Mouse (Mus musculus) liver, embryonic 16.5 days (tissue): ENCODE measurements around the gene Galnt4. TPM values are rescaled to one million over a fixed set of nuclear protein-coding genes. Genes with fewer than 3 reads are reported as not detected.

Experiments
- ATAC-seq: fragments of 200-750 bp; cut with Nextera tagmentation; 2 replicates; pipeline ENCODE4 v1.8.0; 2017; ENCODE audit warnings: low read depth, mild to moderate bottlenecking, moderate number of reproducible peaks, moderate library complexity
- H3K27ac ChIP-seq: fragments of 300-500 bp; sonication (generic); 2 replicates; pipeline ENCODE4 v1.5.1; 2014; ENCODE audit warnings: mild to moderate bottlenecking, low read length
- H3K27me3 ChIP-seq: fragments of 300-500 bp; sonication (generic); 2 replicates; pipeline ENCODE4 v1.6.1; 2014; ENCODE audit warnings: low read depth, low read length, mixed read lengths; ENCODE audit not compliant: control insufficient read depth, insufficient read depth
- H3K36me3 ChIP-seq: fragments of 300-500 bp; sonication (generic); 2 replicates; pipeline ENCODE4 v1.6.1; 2014; ENCODE audit warnings: mild to moderate bottlenecking; ENCODE audit not compliant: control insufficient read depth, insufficient read depth
- H3K4me1 ChIP-seq: fragments of 300-500 bp; sonication (generic); 2 replicates; pipeline ENCODE4 v1.6.1; 2014; ENCODE audit warnings: low read depth, low read length, mixed read lengths; ENCODE audit not compliant: control insufficient read depth
- H3K4me2 ChIP-seq: fragments of 300-500 bp; sonication (generic); 2 replicates; pipeline ENCODE4 v1.6.1; 2014; ENCODE audit warnings: low read depth, low read length, mixed read lengths
- H3K4me3 ChIP-seq: fragments of 300-500 bp; sonication (generic); 2 replicates; pipeline ENCODE4 v1.5.1; 2014; ENCODE audit warnings: low read depth, mild to moderate bottlenecking, low read length
- H3K9ac ChIP-seq: fragments of 300-500 bp; sonication (generic); 2 replicates; pipeline ENCODE4 v1.6.1; 2014; ENCODE audit warnings: low read depth, low read length
- H3K9me3 ChIP-seq: fragments of 300-500 bp; sonication (generic); replicated peaks from 2 replicates; pipeline ENCODE4 v1.6.1; 2016; ENCODE audit warnings: low read length; ENCODE audit not compliant: control insufficient read depth
- WGBS: fragments of 180-500 bp; shearing (Covaris S2); extraction: QIAGEN DNeasy Blood & Tissue Kit; methylation state at CpG from one replicate; pipeline ENCODE4 v1.1.7; 2014; ENCODE audit not compliant: insufficient replicate concordance; 5-methylcytosine and 5-hydroxymethylcytosine counted together
- polyA plus RNA-seq: library from polyadenylated mRNA; unstranded; fragments of >200 nt; fragmentation: Nextera tagmentation; extraction: Ambion mirVana; gene quantifications from 2 replicates; pipeline ENCODE4 v1.2.1, GENCODE M21; 2015

Galnt4 gene
- polyA plus RNA-seq, 1 experiment from 2014 or later, result 3.1 TPM

DNA sequence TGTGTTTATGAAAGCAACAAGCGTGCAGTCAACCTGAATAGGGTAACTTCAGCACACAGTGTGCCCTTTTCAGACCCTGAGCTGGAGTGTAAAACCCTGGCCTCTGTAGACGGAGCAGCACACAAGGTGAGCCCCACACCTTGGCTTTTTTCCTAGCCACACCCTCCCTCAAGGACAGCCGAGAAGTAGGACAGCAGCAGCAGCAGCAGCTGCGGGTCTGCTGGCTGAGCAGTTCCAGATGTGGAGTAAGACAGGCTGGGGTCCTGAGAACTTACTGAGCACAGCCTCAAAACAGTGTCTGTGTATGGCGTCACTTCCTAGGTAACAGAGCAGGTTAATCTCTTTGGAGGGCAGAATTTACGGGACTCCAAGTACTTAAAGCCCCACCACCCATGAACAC lies 10.7 kb downstream of the Galnt4 start:
- no peak overlapping the region for H3K9ac ChIP-seq
- no peak overlapping the region for H3K4me2 ChIP-seq
- WGBS, result 60% methylated on average over 6 of the region's 6 CpGs
- H3K9me3 ChIP-seq, result no peaks in the 10 kb centered on the region
- H3K4me1 ChIP-seq, result no peaks in the 10 kb centered on the region; the same call in 1 of the 2 replicates
- H3K27me3 ChIP-seq, result no peaks in the 10 kb centered on the region
- H3K4me3 ChIP-seq, result no peak overlapping the region
- ATAC-seq, result no peak
- H3K36me3 ChIP-seq, result no peaks in the 10 kb centered on the region
- H3K27ac ChIP-seq, result no peak overlapping the region

DNA sequence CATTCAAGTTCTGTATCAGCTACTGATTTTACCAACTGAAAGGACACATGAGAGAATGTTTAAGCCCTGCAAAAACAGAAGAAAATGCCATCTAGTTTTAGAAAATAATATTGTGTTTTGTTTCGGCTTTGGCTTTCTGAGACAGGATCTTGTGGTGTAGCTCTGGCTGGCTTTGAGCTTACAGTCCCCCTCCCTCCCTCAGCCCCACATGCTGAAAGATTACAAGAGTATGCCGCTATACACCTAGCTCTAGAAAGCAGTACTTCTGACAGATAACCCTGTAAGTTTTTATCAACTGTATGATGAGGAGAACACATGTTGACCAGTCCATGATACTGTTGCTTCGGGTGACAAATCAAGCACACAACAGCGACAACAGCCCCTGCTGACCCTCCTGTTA lies 11.5 kb downstream of the Galnt4 start:
- Histone ChIP-seq H3K9me3 (no peaks in the 10 kb centered on the region), H3K27me3 (no peaks in the 10 kb centered on the region), H3K36me3 (no peaks in the 10 kb centered on the region), H3K9ac (no peak overlapping the region), H3K4me3 (no peak overlapping the region), H3K4me1 (no peaks in the 10 kb centered on the region; the same call in 1 of the 2 replicates), H3K27ac (no peak overlapping the region), H3K4me2 (no peak overlapping the region)
- ATAC-seq, result no peak
- WGBS, result 61% methylated on average over 4 of the region's 4 CpGs

DNA sequence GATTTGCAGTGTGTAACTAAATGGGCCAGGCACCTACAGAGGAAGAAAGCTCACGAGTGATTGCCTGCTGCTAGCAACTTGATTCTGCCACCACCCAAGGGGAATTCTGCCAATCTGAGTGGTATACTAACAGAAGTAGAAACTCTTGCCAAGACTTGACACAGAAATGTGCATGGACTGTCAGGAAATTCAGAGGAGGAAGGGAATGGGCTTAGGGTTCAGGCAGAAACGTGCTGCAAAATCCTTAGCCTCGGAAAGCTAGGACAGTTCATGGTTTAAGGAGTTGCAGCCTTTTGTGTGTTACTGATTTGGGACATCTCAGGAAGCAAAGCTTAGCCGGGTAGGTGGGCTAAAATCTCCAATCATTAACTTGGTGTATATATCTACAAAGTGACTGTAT lies 18.3 kb downstream of the Galnt4 start, which contains the start of gene Phxr2:
Gene Phxr2 (minus strand): TSS at position 101 of the 400 bp plus-strand sequence.
- no peak for ATAC-seq
- Histone ChIP-seq H3K4me1 (no peaks in the 10 kb centered on the region; the same call in 1 of the 2 replicates), H3K4me2 (no peak within 1 kb of the TSS), H3K27ac (no peak within 1 kb of the TSS), H3K27me3 (no peaks in the 10 kb centered on the region), H3K4me3 (no peak within 1 kb of the TSS), H3K36me3 (no peaks in the 10 kb centered on the region), H3K9me3 (no peaks in the 10 kb centered on the region), H3K9ac (no peak within 1 kb of the TSS)
- WGBS, result 73% methylated on average over 4 of the region's 4 CpGs

DNA sequence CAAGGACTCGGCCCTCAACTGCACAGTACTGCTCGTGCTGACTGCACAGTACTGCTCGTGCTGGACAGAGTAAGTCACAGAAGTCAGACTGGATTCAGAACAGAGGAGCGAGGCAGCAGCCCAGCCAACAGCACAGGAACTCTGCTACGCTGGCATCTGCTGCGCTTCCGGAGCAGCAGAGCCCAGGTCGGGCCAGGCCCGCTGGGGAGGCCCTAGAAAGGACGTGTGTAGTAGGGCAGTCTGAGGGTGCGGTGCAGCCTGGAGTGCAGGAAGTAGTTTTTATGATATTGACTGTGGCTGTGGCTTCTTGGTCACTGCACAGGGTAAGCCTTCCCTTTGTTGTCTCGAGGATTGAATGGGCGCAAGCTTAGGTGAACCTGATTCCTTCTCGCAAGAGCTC lies 19.0 kb downstream of the Galnt4 start:
- Histone ChIP-seq H3K4me3 (no peak overlapping the region), H3K4me2 (no peak overlapping the region), H3K9me3 (no peaks in the 10 kb centered on the region), H3K9ac (no peak overlapping the region), H3K27ac (no peak overlapping the region), H3K4me1 (no peaks in the 10 kb centered on the region; the same call in 1 of the 2 replicates), H3K36me3 (no peaks in the 10 kb centered on the region), H3K27me3 (no peaks in the 10 kb centered on the region)
- ATAC-seq, result 0 out of 2 replicates have a peak, but pooled peaks have one; percentile 33
- WGBS, result 45% methylated on average over 14 of the region's 14 CpGs

DNA sequence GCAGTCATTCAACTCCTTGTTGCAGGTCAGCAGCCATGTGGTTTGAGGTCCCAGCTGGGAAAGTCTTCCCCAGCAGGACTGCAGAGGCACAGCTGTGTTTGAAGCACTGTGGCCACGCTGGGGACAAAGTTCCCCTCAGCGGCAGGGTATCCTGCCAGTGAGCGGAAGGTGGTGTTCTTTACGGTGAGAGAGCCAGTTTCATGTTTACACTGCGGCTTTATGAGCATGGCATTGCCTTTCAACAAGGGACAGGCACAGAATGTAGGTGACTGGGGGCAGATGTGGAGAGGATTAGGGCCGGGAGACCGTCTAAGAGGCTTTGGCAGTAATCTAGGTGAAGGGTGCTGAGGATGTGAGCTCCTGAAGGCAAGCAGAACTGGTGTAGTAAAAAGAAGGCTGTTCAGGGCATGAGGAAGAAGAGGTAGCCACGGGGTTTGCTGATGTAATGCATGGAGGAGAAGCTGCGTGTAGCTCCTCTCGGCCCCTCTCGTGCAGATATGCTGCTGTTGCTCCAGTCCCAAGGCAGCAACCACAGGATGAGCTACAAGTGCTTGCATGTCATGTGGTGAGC lies 19.8 kb downstream of the Galnt4 start:
- ATAC-seq, result peak; percentile 55
- 41% methylated on average over 11 of the region's 11 CpGs for WGBS
- no peaks in the 10 kb centered on the region for H3K36me3 ChIP-seq
- H3K27me3 ChIP-seq, result no peaks in the 10 kb centered on the region
- H3K27ac ChIP-seq, result peak overlapping the region; percentile 74
- no peak overlapping the region; the same call in 1 of the 2 replicates for H3K4me3 ChIP-seq
- H3K4me1 ChIP-seq, result no peaks in the 10 kb centered on the region; the same call in 1 of the 2 replicates
- H3K9me3 ChIP-seq, result no peaks in the 10 kb centered on the region
- H3K4me2 ChIP-seq, result 0 out of 2 replicates have a peak overlapping the region, but pooled peaks have one; percentile 20
- peak overlapping the region; percentile 28; the same call in 1 of the 2 replicates for H3K9ac ChIP-seq

DNA sequence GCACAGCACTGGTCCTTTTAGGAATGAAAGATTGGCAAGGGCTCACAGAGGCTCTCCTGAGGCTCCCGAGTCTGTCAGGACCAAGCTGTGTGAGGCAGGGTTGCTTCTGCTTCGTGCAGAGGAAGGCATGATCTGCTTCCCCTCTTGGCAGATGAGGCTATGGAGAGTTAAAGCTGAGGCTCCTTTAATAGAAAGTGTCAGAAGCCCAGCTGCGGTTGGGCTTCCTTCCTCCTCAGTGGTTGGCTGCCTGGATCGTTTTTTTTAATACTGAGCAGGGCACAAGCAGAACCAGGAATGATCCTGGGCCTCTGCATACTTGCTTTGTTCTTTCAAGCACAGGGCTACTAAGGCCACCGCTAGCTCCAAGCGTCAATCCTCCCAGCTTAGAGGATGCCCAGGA lies 22.7 kb downstream of the Galnt4 start:
- Histone ChIP-seq H3K4me1 (no peaks in the 10 kb centered on the region; the same call in 1 of the 2 replicates), H3K27ac (no peak overlapping the region), H3K4me3 (no peak overlapping the region), H3K27me3 (no peaks in the 10 kb centered on the region), H3K36me3 (no peaks in the 10 kb centered on the region), H3K4me2 (no peak overlapping the region), H3K9me3 (no peaks in the 10 kb centered on the region), H3K9ac (no peak overlapping the region)
- WGBS, result 25% methylated on average over 6 of the region's 6 CpGs
- ATAC-seq, result peak; percentile 30; the same call in 1 of the 2 replicates

DNA sequence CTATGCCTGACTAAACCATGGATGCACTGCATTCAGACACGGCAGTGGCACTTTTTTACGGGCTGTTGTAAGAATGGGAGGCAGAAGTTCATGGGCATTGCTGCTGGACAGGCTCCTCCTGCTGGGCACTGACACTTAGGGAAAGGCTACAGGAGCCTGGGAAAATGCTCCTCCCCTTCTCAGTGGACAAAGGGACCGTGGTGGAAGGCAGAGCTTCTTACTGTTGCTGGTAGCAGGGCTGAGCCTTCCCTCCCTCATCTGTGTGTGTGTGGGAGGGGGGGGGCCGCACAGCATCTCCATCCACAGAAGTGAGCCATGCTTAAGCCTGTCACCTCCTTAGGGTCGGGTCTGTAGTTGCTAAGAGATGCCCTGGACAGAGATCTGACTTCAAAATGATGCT lies 23.3 kb downstream of the Galnt4 start:
- H3K4me2 ChIP-seq, result no peak overlapping the region
- ATAC-seq, result no peak
- 59% methylated on average over 5 of the region's 5 CpGs for whole genome bisulfite sequencing
- no peaks in the 10 kb centered on the region; the same call in 1 of the 2 replicates for H3K4me1 ChIP-seq
- H3K9ac ChIP-seq, result no peak overlapping the region
- no peaks in the 10 kb centered on the region for H3K9me3 ChIP-seq
- H3K36me3 ChIP-seq, result no peaks in the 10 kb centered on the region
- H3K4me3 ChIP-seq, result no peak overlapping the region
- H3K27me3 ChIP-seq, result no peaks in the 10 kb centered on the region
- H3K27ac ChIP-seq, result no peak overlapping the region

DNA sequence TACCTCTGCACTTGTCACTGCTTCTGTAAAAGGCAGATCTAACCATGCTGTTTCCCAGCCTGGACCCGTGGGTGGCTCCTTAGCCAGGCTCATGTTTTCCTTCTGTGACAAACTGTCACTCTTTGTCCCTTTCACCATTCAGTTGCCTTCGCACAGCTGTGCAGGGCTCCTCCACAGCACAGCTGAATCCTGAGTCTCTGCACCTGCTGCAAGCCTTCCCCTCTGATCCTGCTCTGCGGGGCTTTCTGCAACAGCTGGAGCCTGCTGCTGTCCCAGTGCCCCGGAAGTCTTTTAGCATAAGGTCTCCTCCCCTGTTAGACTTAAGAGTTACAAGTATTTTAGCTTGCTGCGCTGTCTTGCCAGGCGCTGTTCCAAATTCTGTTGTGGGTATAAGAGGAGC lies 24.2 kb downstream of the Galnt4 start:
- H3K4me2 ChIP-seq, result no peak overlapping the region
- ATAC-seq, result peak; percentile 7; the same call in 1 of the 2 replicates
- no peak overlapping the region for H3K9ac ChIP-seq
- H3K27ac ChIP-seq, result no peak overlapping the region
- WGBS, result 65% methylated on average over 6 of the region's 6 CpGs
- H3K27me3 ChIP-seq, result no peaks in the 10 kb centered on the region
- H3K4me1 ChIP-seq, result no peaks in the 10 kb centered on the region; the same call in 1 of the 2 replicates
- no peaks in the 10 kb centered on the region for H3K36me3 ChIP-seq
- H3K4me3 ChIP-seq, result no peak overlapping the region
- no peaks in the 10 kb centered on the region for H3K9me3 ChIP-seq

DNA sequence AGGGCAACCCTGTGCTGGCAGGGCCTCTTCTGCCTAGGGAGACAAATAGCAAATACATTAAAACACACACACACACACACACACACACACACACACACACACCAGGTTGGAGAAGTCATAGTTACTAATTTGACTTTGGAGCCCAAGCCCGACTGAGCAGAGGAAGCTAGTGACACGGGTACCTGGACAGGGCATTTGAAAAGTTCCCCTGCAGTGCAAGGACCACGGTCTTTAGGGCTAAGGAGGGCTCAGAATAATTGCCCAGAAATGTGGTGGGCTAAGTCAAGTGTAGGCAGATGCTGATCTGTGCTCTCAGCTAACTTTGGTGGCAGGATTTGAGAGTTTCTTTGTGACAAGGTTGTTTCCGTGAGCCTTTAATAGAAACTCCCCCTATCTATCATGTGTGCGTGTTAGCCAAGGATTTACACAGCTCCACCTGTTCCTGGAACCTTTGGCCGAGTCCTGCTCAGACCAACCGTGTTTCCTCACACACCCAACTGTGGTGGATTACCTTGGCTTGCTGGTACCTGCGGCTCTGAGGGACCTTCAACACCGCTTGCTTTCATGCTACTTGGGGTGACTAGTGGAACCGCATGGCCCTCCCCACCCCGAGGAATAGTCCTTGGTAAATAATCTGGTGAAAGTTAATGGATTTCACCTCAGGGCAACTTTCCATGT lies 24.8 kb downstream of the Galnt4 start:
- ATAC-seq, result no peak

More for the DNA sequence above, 24.8 kb downstream of the Galnt4 start:
- Histone ChIP-seq H3K4me2 (no peak overlapping the region), H3K27ac (no peak overlapping the region), H3K9ac (no peak overlapping the region), H3K4me1 (no peaks in the 10 kb centered on the region; the same call in 1 of the 2 replicates), H3K27me3 (no peaks in the 10 kb centered on the region), H3K9me3 (no peaks in the 10 kb centered on the region), H3K36me3 (no peaks in the 10 kb centered on the region), H3K4me3 (no peak overlapping the region)
- WGBS, result 70% methylated on average over 11 of the region's 11 CpGs
